Mouse (Mus musculus): ENCODE results near the gene Lhfpl5.

Lhfpl5 gene

GRCm38 (mm10) chr17:28561613-28562012 lies 13.8 kb upstream of the Lhfpl5 start:
- in situ Hi-C loops (cut with MboI; ENCODE audit: low pct_unique_long_range_greater_than_20kb in 1 of 2, low sequenced_read_pairs in 2 of 2, unreplicated experiment in 1 of 2), result no loop called here

GRCm38 (mm10) chr17:28565181-28565580 lies 10.3 kb upstream of the Lhfpl5 start:
- in situ Hi-C loops (cut with MboI; ENCODE audit: low pct_unique_long_range_greater_than_20kb in 1 of 2, low sequenced_read_pairs in 2 of 2, unreplicated experiment in 1 of 2), result no loop called here

- in situ Hi-C loops (cut with MboI; ENCODE audit: low pct_unique_long_range_greater_than_20kb in 1 of 2, low sequenced_read_pairs in 2 of 2, unreplicated experiment in 1 of 2), result no loop called here
Measured at GRCm38 (mm10) chr17:28567541-28567940, 7.9 kb upstream of the Lhfpl5 start.

GRCm38 (mm10) chr17:28571868-28572267 lies 3.6 kb upstream of the Lhfpl5 start:
- in situ Hi-C loops (cut with MboI; ENCODE audit: low pct_unique_long_range_greater_than_20kb in 1 of 2, low sequenced_read_pairs in 2 of 2, unreplicated experiment in 1 of 2), result no loop called here

GRCm38 (mm10) chr17:28572521-28572920 lies 2.9 kb upstream of the Lhfpl5 start:
- in situ Hi-C loops (cut with MboI; ENCODE audit: low pct_unique_long_range_greater_than_20kb in 1 of 2, low sequenced_read_pairs in 2 of 2, unreplicated experiment in 1 of 2), result no loop called here

GRCm38 (mm10) chr17:28572941-28573340 lies 2.5 kb upstream of the Lhfpl5 start:
- in situ Hi-C loops (cut with MboI; ENCODE audit: low pct_unique_long_range_greater_than_20kb in 1 of 2, low sequenced_read_pairs in 2 of 2, unreplicated experiment in 1 of 2), result no loop called here

GRCm38 (mm10) chr17:28580396-28580795 lies 5.0 kb downstream of the Lhfpl5 start:
- in situ Hi-C loops (cut with MboI; ENCODE audit: low pct_unique_long_range_greater_than_20kb in 1 of 2, low sequenced_read_pairs in 2 of 2, unreplicated experiment in 1 of 2), result no loop called here

- in situ Hi-C loops (cut with MboI; ENCODE audit: low pct_unique_long_range_greater_than_20kb in 1 of 2, low sequenced_read_pairs in 2 of 2, unreplicated experiment in 1 of 2), result no loop called here
Measured at GRCm38 (mm10) chr17:28581056-28581455, 5.6 kb downstream of the Lhfpl5 start.

- in situ Hi-C loops (cut with MboI; ENCODE audit: low pct_unique_long_range_greater_than_20kb in 1 of 2, low sequenced_read_pairs in 2 of 2, unreplicated experiment in 1 of 2), result no loop called here
Measured at GRCm38 (mm10) chr17:28586509-28586908, 11.1 kb downstream of the Lhfpl5 start.

- in situ Hi-C loops (cut with MboI; ENCODE audit: low pct_unique_long_range_greater_than_20kb in 1 of 2, low sequenced_read_pairs in 2 of 2, unreplicated experiment in 1 of 2), result no loop called here
Measured at GRCm38 (mm10) chr17:28588591-28588990, 13.2 kb downstream of the Lhfpl5 start.

- in situ Hi-C loops (cut with MboI; ENCODE audit: low pct_unique_long_range_greater_than_20kb in 1 of 2, low sequenced_read_pairs in 2 of 2, unreplicated experiment in 1 of 2), result no loop called here
Measured at GRCm38 (mm10) chr17:28590596-28590995, 15.2 kb downstream of the Lhfpl5 start.

GRCm38 (mm10) chr17:28591476-28591875 lies 16.0 kb downstream of the Lhfpl5 start:
- in situ Hi-C loops (cut with MboI; ENCODE audit: low pct_unique_long_range_greater_than_20kb in 1 of 2, low sequenced_read_pairs in 2 of 2, unreplicated experiment in 1 of 2), result no loop called here

GRCm38 (mm10) chr17:28592998-28593397 lies 17.6 kb downstream of the Lhfpl5 start:
- in situ Hi-C loops (cut with MboI; ENCODE audit: low pct_unique_long_range_greater_than_20kb in 1 of 2, low sequenced_read_pairs in 2 of 2, unreplicated experiment in 1 of 2), result no loop called here

- in situ Hi-C loops (cut with MboI; ENCODE audit: low pct_unique_long_range_greater_than_20kb in 1 of 2, low sequenced_read_pairs in 2 of 2, unreplicated experiment in 1 of 2), result no loop called here
Measured at GRCm38 (mm10) chr17:28593965-28594364, 18.5 kb downstream of the Lhfpl5 start.

GRCm38 (mm10) chr17:28600780-28601179 lies 25.3 kb downstream of the Lhfpl5 start:
- in situ Hi-C loops (cut with MboI; ENCODE audit: low pct_unique_long_range_greater_than_20kb in 1 of 2, low sequenced_read_pairs in 2 of 2, unreplicated experiment in 1 of 2), result no loop called here

GRCm38 (mm10) chr17:28601557-28602250 lies 26.3 kb downstream of the Lhfpl5 start:
- in situ Hi-C loops (cut with MboI; ENCODE audit: low pct_unique_long_range_greater_than_20kb in 1 of 2, low sequenced_read_pairs in 2 of 2, unreplicated experiment in 1 of 2), result no loop called here

- in situ Hi-C loops (cut with MboI; ENCODE audit: low pct_unique_long_range_greater_than_20kb in 1 of 2, low sequenced_read_pairs in 2 of 2, unreplicated experiment in 1 of 2), result no loop called here
Measured at GRCm38 (mm10) chr17:28609543-28609942, 34.1 kb downstream of the Lhfpl5 start.

- in situ Hi-C loops (cut with MboI; ENCODE audit: low pct_unique_long_range_greater_than_20kb in 1 of 2, low sequenced_read_pairs in 2 of 2, unreplicated experiment in 1 of 2), result no loop called here
Measured at GRCm38 (mm10) chr17:28612603-28613002, 37.2 kb downstream of the Lhfpl5 start.

GRCm38 (mm10) chr17:28613096-28613495 lies 37.7 kb downstream of the Lhfpl5 start:
- in situ Hi-C loops (cut with MboI; ENCODE audit: low pct_unique_long_range_greater_than_20kb in 1 of 2, low sequenced_read_pairs in 2 of 2, unreplicated experiment in 1 of 2), result no loop called here

GRCm38 (mm10) chr17:28615332-28615731 lies 39.9 kb downstream of the Lhfpl5 start:
- in situ Hi-C loops (cut with MboI; ENCODE audit: low pct_unique_long_range_greater_than_20kb in 1 of 2, low sequenced_read_pairs in 2 of 2, unreplicated experiment in 1 of 2), result no loop called here

- in situ Hi-C loops (cut with MboI; ENCODE audit: low pct_unique_long_range_greater_than_20kb in 1 of 2, low sequenced_read_pairs in 2 of 2, unreplicated experiment in 1 of 2), result no loop called here
Measured at GRCm38 (mm10) chr17:28617636-28618035, 42.2 kb downstream of the Lhfpl5 start.

Data from mouse embryonic stem cell (cell line).